Mouse (Mus musculus): ENCODE results near the gene Trip6.

GRCm38 (mm10) chr5:137268131-137268910, 45.9 kb downstream of the Trip6 start:
- TF ChIP-seq CTCF (IDR thresholded peaks at IDR 0.05; ENCODE audit: low read depth, low read length) (no peak), POLR2A (IDR thresholded peaks at IDR 0.05; ENCODE audit: insufficient read depth, low read length) (no peak), EP300 (IDR thresholded peaks at IDR 0.05; ENCODE audit: insufficient read depth, low read depth, low read length) (peak; percentile 50; the same call in 1 of the 2 replicates)
